Mouse (Mus musculus) heart, embryonic 11.5 days (tissue): ENCODE results near the gene Slc5a11. TPM values are rescaled to one million over a fixed set of nuclear protein-coding genes. Genes with fewer than 3 reads are reported as not detected.

ENCODE experiments used
- ATAC-seq: fragments of 200-750 bp; cut with Nextera tagmentation; replicated peaks from 2 replicates; pipeline ENCODE4 v1.8.0; 2017; ENCODE audit warnings: moderate library complexity; ENCODE audit not compliant: insufficient number of reproducible peaks, low FRiP score, low TSS enrichment
- H3K27ac ChIP-seq: fragments of 300-500 bp; sonication (generic); 2 replicates; pipeline ENCODE4 v1.5.1; 2014; ENCODE audit warnings: mild to moderate bottlenecking, low read depth, low read length
- H3K27me3 ChIP-seq: fragments of 300-500 bp; sonication (generic); 2 replicates; pipeline ENCODE4 v1.6.1; 2014; ENCODE audit warnings: mild to moderate bottlenecking, low read length, mixed read lengths; ENCODE audit not compliant: control insufficient read depth, insufficient read depth
- H3K36me3 ChIP-seq: fragments of 300-500 bp; sonication (generic); 2 replicates; pipeline ENCODE4 v1.6.1; 2014; ENCODE audit warnings: mild to moderate bottlenecking, low read length, moderate library complexity, mixed read lengths; ENCODE audit not compliant: control insufficient read depth, insufficient read depth
- H3K4me1 ChIP-seq: fragments of 300-500 bp; sonication (generic); 2 replicates; pipeline ENCODE4 v1.6.1; 2014; ENCODE audit warnings: low read length; ENCODE audit not compliant: control insufficient read depth, insufficient read depth
- H3K4me2 ChIP-seq: fragments of 300-500 bp; sonication (generic); 2 replicates; pipeline ENCODE4 v1.6.1; 2014; ENCODE audit warnings: mild to moderate bottlenecking, moderate library complexity
- H3K4me3 ChIP-seq: fragments of 300-500 bp; sonication (generic); 2 replicates; pipeline ENCODE4 v1.5.1; 2014; ENCODE audit warnings: low read depth, low read length
- H3K9ac ChIP-seq: fragments of 300-500 bp; sonication (generic); 2 replicates; pipeline ENCODE4 v1.6.1; 2014; ENCODE audit warnings: mild to moderate bottlenecking, low read depth, low read length, moderate library complexity
- H3K9me3 ChIP-seq: fragments of 300-500 bp; sonication (generic); replicated peaks from 2 replicates; pipeline ENCODE4 v1.6.1; 2016; ENCODE audit warnings: low read length; ENCODE audit not compliant: control insufficient read depth
- WGBS: fragments of 180-500 bp; shearing (Covaris S2); extraction: QIAGEN DNeasy Blood & Tissue Kit; methylation state at CpG from one replicate; pipeline ENCODE4 v1.1.7; 2014; ENCODE audit not compliant: insufficient replicate concordance; 5-methylcytosine and 5-hydroxymethylcytosine counted together
- polyA plus RNA-seq: library from polyadenylated mRNA; unstranded; fragments of >200 nt; fragmentation: Nextera tagmentation; extraction: Ambion mirVana; gene quantifications from 2 replicates; pipeline ENCODE4 v1.2.1, GENCODE M21; 2014

The Slc5a11 gene
- 0.42 TPM in 1 of 2 replicates, not detected in the other for polyA plus RNA-seq

DNA sequence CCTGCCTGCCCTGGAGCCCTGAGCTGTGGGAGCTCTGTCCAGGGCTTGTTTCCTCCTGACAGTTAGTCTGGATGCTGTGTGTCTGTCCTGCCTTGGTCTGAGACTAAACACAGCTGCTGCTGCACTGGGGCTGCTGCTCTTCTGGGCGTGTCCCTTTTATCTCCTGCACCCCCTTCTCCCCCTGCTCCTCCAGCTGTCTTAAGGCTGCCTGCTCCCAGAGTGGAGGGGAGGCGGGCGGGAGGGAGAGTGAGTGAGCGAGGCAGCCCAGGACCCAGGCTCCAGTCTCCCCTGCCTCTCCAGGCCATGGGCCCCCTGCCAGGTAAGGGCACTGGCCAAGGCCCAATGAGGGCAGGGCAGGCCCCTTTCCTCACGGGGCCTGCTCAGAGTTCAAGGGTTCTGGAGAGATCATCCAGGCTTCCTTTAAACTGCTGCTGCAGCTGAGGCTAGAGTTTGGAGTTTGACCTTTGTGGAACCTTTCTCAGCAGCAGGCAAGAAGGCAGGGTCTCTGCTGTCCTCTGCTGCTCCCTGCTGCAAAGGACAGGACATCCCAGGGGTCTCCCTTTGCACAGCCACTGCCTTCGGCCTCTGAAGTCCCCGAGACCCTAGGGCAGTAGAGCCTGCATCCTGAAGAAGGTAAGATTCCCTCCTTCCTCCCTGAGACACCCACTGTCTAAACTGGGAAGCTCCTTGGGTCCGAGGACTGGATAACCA is at the start of gene Slc5a11:
TSS of gene Slc5a11 (plus strand) at position 416 of the 711 bp plus-strand sequence.
- Histone ChIP-seq H3K9ac (no peak within 1 kb of the TSS), H3K27me3 (no peaks in the 10 kb centered on the region), H3K9me3 (no peaks in the 10 kb centered on the region), H3K27ac (no peak within 1 kb of the TSS), H3K4me3 (no peak within 1 kb of the TSS), H3K36me3 (no peaks in the 10 kb centered on the region), H3K4me2 (no peak within 1 kb of the TSS), H3K4me1 (peaks cover 14% of the 10 kb centered on the region)
- no peak for ATAC-seq
- WGBS: 29% methylated on average over 8 of the region's 8 CpGs

- no peak overlapping the region for H3K9ac ChIP-seq
- no peaks in the 10 kb centered on the region for H3K27me3 ChIP-seq
- H3K9me3 ChIP-seq: no peaks in the 10 kb centered on the region
- no peaks in the 10 kb centered on the region for H3K4me1 ChIP-seq
- 95% methylated on average over 2 of the region's 2 CpGs for WGBS
- H3K36me3 ChIP-seq: peaks cover 58% of the 10 kb centered on the region
- H3K4me2 ChIP-seq: no peak overlapping the region
- no peak for ATAC-seq
- H3K27ac ChIP-seq: no peak overlapping the region
- no peak overlapping the region for H3K4me3 ChIP-seq
These were observed 47.1 kb upstream of the Slc5a11 start for GRCm38 (mm10) chr7:123167436-123167835.

GRCm38 (mm10) chr7:123169618-123170017 is 45.0 kb upstream of the Slc5a11 start:
- 92% methylated on average over 2 of the region's 2 CpGs for WGBS
- no peak overlapping the region for H3K4me2 ChIP-seq
- H3K36me3 ChIP-seq: peaks cover 46% of the 10 kb centered on the region
- H3K9ac ChIP-seq: no peak overlapping the region
- H3K27me3 ChIP-seq: no peaks in the 10 kb centered on the region
- H3K9me3 ChIP-seq: no peaks in the 10 kb centered on the region
- no peak overlapping the region for H3K27ac ChIP-seq
- H3K4me1 ChIP-seq: no peaks in the 10 kb centered on the region
- no peak overlapping the region for H3K4me3 ChIP-seq
- no peak for ATAC-seq

DNA sequence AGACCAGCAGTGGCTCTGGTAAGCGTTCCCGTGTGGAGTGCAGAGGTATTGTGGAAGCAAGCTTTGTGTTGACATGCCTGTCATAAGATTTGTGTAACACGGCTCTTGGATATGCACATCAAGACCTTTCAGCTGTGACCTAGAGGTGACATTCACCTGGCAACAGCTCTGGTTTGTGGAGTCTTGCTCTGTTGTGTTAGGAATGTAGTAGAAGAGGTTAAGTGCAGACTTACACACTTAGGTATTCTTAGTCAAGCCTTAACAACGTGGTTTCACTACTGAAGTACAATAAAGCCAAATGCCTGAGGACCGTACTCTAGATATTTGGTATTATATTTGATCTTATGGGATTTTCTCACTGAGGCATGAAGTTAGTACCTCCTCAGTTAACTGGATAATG is 42.5 kb upstream of the Slc5a11 start:
- Histone ChIP-seq H3K4me1 (no peaks in the 10 kb centered on the region), H3K9ac (no peak overlapping the region), H3K4me3 (no peak overlapping the region), H3K27ac (no peak overlapping the region), H3K9me3 (no peaks in the 10 kb centered on the region), H3K4me2 (no peak overlapping the region), H3K36me3 (peaks cover 41% of the 10 kb centered on the region), H3K27me3 (no peaks in the 10 kb centered on the region)
- WGBS: 81% methylated on average over 5 of the region's 5 CpGs
- ATAC-seq: no peak

DNA sequence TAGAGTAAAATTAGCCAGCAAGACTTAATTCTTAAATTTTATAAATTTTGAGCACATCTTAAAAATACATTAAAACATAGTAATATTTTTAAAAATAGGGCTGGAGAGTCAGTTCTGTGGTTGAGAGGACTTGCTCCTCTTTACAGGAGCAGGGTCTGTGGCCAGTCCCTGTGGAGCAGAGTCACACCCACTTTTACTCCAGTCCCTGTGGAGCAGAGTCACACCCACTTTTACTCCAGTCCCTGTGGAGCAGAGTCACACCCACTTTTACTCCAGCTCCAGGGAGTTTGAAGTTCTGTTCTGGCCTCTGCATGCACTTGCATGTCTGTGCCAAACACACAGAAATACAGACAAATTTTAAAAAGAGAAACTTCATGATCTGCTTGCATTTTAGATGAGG is 37.4 kb upstream of the Slc5a11 start:
- no peaks in the 10 kb centered on the region for H3K9me3 ChIP-seq
- no peak overlapping the region for H3K27ac ChIP-seq
- no peak overlapping the region for H3K4me3 ChIP-seq
- H3K27me3 ChIP-seq: no peaks in the 10 kb centered on the region
- ATAC-seq: no peak
- H3K4me2 ChIP-seq: no peak overlapping the region
- H3K9ac ChIP-seq: no peak overlapping the region
- no peaks in the 10 kb centered on the region for H3K4me1 ChIP-seq
- peaks cover 38% of the 10 kb centered on the region for H3K36me3 ChIP-seq

- no peaks in the 10 kb centered on the region for H3K27me3 ChIP-seq
- H3K4me1 ChIP-seq: no peaks in the 10 kb centered on the region
- no peak overlapping the region for H3K27ac ChIP-seq
- ATAC-seq: no peak
- no peak overlapping the region for H3K4me2 ChIP-seq
- no peak overlapping the region for H3K4me3 ChIP-seq
- no peaks in the 10 kb centered on the region for H3K9me3 ChIP-seq
- 86% methylated on average over 20 of the region's 20 CpGs for WGBS
- H3K36me3 ChIP-seq: peaks cover 46% of the 10 kb centered on the region
- H3K9ac ChIP-seq: no peak overlapping the region
These were observed 32.5 kb upstream of the Slc5a11 start for GRCm38 (mm10) chr7:123181787-123182701.

GRCm38 (mm10) chr7:123184891-123185290 is 29.7 kb upstream of the Slc5a11 start:
- H3K9ac ChIP-seq: no peak overlapping the region
- WGBS: 96% methylated on average over 1 of the region's 1 CpGs
- no peak overlapping the region for H3K4me2 ChIP-seq
- H3K4me1 ChIP-seq: no peaks in the 10 kb centered on the region
- no peak overlapping the region for H3K27ac ChIP-seq
- ATAC-seq: no peak
- no peak overlapping the region for H3K4me3 ChIP-seq
- peaks cover 55% of the 10 kb centered on the region for H3K36me3 ChIP-seq
- no peaks in the 10 kb centered on the region for H3K9me3 ChIP-seq
- no peaks in the 10 kb centered on the region for H3K27me3 ChIP-seq

- Histone ChIP-seq H3K4me1 (no peaks in the 10 kb centered on the region), H3K27me3 (no peaks in the 10 kb centered on the region), H3K9me3 (no peaks in the 10 kb centered on the region), H3K36me3 (peaks cover 59% of the 10 kb centered on the region), H3K9ac (no peak overlapping the region), H3K4me2 (no peak overlapping the region), H3K27ac (no peak overlapping the region), H3K4me3 (no peak overlapping the region)
- ATAC-seq: no peak
- WGBS: 87% methylated on average over 6 of the region's 6 CpGs
These were observed 28.1 kb upstream of the Slc5a11 start for GRCm38 (mm10) chr7:123186463-123186862.
